Mouse (Mus musculus) intestine, postnatal 0 days (tissue): Measurements from ENCODE around the gene Gm13276. TPM values are rescaled to one million over a fixed set of nuclear protein-coding genes. Genes with fewer than 3 reads are reported as not detected.
"Not testable (repeated sequence)": the region's sequence is repeated elsewhere in the genome, so short reads cannot be mapped to it uniquely, and the experiment has no call there.

ENCODE experiments used
- ATAC-seq: fragments of 200-750 bp; cut with Nextera tagmentation; 2 replicates; pipeline ENCODE4 v1.8.0; 2017; ENCODE audit warnings: mild to moderate bottlenecking, moderate TSS enrichment, moderate library complexity
- H3K27ac ChIP-seq: fragments of 300-500 bp; sonication (generic); 2 replicates; pipeline ENCODE4 v1.5.1; 2014; ENCODE audit warnings: mild to moderate bottlenecking, low read depth, low read length, moderate library complexity
- H3K27me3 ChIP-seq: fragments of 300-500 bp; sonication (generic); replicated peaks from 2 replicates; pipeline ENCODE4 v1.6.1; 2014; ENCODE audit warnings: low read length, mixed read lengths; ENCODE audit not compliant: control insufficient read depth, insufficient read depth
- H3K36me3 ChIP-seq: fragments of 300-500 bp; sonication (generic); 2 replicates; pipeline ENCODE4 v1.6.1; 2014; ENCODE audit warnings: mild to moderate bottlenecking, moderate library complexity; ENCODE audit not compliant: control insufficient read depth, insufficient read depth
- H3K4me1 ChIP-seq: fragments of 300-500 bp; sonication (generic); replicated peaks from 2 replicates; pipeline ENCODE4 v1.6.1; 2014; ENCODE audit warnings: antibody characterized with exemption, low read length, mixed read lengths; ENCODE audit not compliant: control insufficient read depth, insufficient read depth
- H3K4me2 ChIP-seq: fragments of 300-500 bp; sonication (generic); replicated peaks from 2 replicates; pipeline ENCODE4 v1.6.1; 2014; ENCODE audit warnings: low read depth, mild to moderate bottlenecking, moderate library complexity
- H3K4me3 ChIP-seq: fragments of 300-500 bp; sonication (generic); 2 replicates; pipeline ENCODE4 v1.5.1; 2014; ENCODE audit warnings: low read depth, low read length
- H3K9ac ChIP-seq: fragments of 300-500 bp; sonication (generic); 2 replicates; pipeline ENCODE4 v1.6.1; 2014; ENCODE audit warnings: mild to moderate bottlenecking, low read depth, low read length
- H3K9me3 ChIP-seq: fragments of 300-500 bp; sonication (generic); 2 replicates; pipeline ENCODE4 v1.6.1; 2016; ENCODE audit warnings: mixed run types; ENCODE audit not compliant: control insufficient read depth
- CTCF ChIP-seq: sonication (generic); IDR thresholded peaks from 2 replicates; pipeline ENCODE4 v1.5.1; 2016; ENCODE audit warnings: low read depth, mild to moderate bottlenecking, control low read depth, antibody characterized with exemption, moderate library complexity
- WGBS: fragments of 180-500 bp; shearing (Covaris S2); extraction: QIAGEN DNeasy Blood & Tissue Kit; methylation state at CpG from one replicate; pipeline ENCODE4 v1.1.7; 2014; 5-methylcytosine and 5-hydroxymethylcytosine counted together
- polyA plus RNA-seq: library from polyadenylated mRNA; unstranded; fragments of >200 nt; fragmentation: Nextera tagmentation; extraction: Ambion mirVana; gene quantifications from 2 replicates; pipeline ENCODE4 v1.2.1, GENCODE M21; 2015

The Gm13276 gene
- polyA plus RNA-seq, 1 experiment from 2014 or later, result not detected

DNA sequence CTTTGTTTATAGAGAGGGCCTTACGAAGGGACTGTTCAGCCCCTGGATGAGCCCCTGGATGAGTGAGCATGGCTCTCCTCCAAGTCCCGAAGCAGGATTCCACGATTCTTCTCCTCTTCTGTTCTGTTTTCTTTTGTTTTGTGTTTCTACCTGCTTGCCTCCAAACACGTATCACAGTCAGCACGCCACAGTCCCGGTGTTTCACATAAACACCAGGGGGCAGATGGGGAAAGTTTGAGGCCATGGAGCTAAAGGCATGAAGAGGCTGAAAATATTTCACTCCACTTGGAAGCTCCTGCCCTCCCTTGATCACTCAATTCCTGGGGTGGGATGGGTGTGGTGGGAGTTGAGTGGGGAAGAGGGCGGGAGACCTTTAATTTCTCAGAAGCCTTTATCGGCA lies 23.7 kb upstream of the Gm13276 start:
- WGBS, result 68% methylated on average over 6 of the region's 8 CpGs
- H3K27ac ChIP-seq, H3K36me3 ChIP-seq, H3K9ac ChIP-seq, H3K4me3 ChIP-seq, H3K4me2 ChIP-seq, ATAC-seq, H3K4me1 ChIP-seq, H3K27me3 ChIP-seq, H3K9me3 ChIP-seq: not testable (repeated sequence)
- TF ChIP-seq CTCF, result 0 out of 2 replicates have a peak, but pooled peaks have one; percentile 3

DNA sequence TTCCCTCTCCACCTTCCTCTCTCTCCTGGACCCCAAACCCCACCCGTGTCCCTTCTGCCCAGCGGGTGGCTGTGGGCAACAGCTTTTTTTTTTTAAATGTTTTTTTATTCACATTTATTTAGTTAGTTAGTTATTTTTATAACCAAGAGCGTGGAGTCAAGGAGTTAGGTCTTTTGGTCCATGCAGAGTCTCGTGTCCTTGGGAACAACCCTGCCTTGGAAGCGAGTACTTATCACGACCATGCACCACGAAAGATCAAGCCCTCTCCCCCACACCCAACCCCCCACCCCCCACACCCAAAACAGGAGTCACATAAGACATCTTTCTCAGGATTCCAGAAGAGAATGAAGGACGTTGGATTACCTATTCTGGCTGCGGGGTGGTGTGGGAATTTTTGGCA lies 23.2 kb upstream of the Gm13276 start:
- not testable (repeated sequence) for H3K36me3 ChIP-seq, H3K27ac ChIP-seq, H3K27me3 ChIP-seq, H3K9me3 ChIP-seq, H3K9ac ChIP-seq, H3K4me3 ChIP-seq, ATAC-seq, H3K4me1 ChIP-seq, H3K4me2 ChIP-seq
- WGBS, result 63% methylated on average over 8 of the region's 9 CpGs

GRCm38 (mm10) chr4:88763384-88764018 lies 22.0 kb upstream of the Gm13276 start:
- H3K9ac ChIP-seq, H3K27me3 ChIP-seq, ATAC-seq, H3K36me3 ChIP-seq, H3K9me3 ChIP-seq, H3K4me1 ChIP-seq, H3K27ac ChIP-seq: not testable (repeated sequence)
- Histone ChIP-seq H3K4me3 (peak overlapping the region; percentile 23; the same call in 1 of the 2 replicates), H3K4me2 (peak overlapping the region; percentile 57)
- 2% methylated on average over 25 of the region's 42 CpGs for WGBS
- peak; percentile 75 for TF ChIP-seq CTCF

GRCm38 (mm10) chr4:88773534-88773933 lies 12.0 kb upstream of the Gm13276 start, which contains the start of gene Gm13290:
Gm13290 (plus strand) TSS chr4:88773834.
- H3K4me3 ChIP-seq, H3K36me3 ChIP-seq, H3K9ac ChIP-seq, H3K4me1 ChIP-seq, H3K9me3 ChIP-seq, H3K27me3 ChIP-seq, ATAC-seq, H3K27ac ChIP-seq, H3K4me2 ChIP-seq: not testable (repeated sequence)
- WGBS, result no CpG with 5 or more reads among the region's 32 CpGs

- not testable (repeated sequence) for H3K9me3 ChIP-seq, H3K27ac ChIP-seq, H3K9ac ChIP-seq, H3K4me2 ChIP-seq, ATAC-seq, H3K4me3 ChIP-seq, H3K27me3 ChIP-seq, H3K4me1 ChIP-seq, H3K36me3 ChIP-seq
- WGBS, result no CpG with 5 or more reads among the region's 29 CpGs
Measured at GRCm38 (mm10) chr4:88776622-88777021, 8.9 kb upstream of the Gm13276 start, which contains the start of gene Gm13289. Gm13289 (plus strand) TSS chr4:88776922.

- no CpG with 5 or more reads among the region's 29 CpGs for WGBS
- not testable (repeated sequence) for H3K9ac ChIP-seq, H3K27me3 ChIP-seq, ATAC-seq, H3K36me3 ChIP-seq, H3K4me1 ChIP-seq, H3K9me3 ChIP-seq, H3K4me3 ChIP-seq, H3K4me2 ChIP-seq, H3K27ac ChIP-seq
Measured at GRCm38 (mm10) chr4:88779550-88779949, 6.0 kb upstream of the Gm13276 start, which contains the start of gene Gm13272. Gm13272 (plus strand) TSS chr4:88779850.

- H3K4me3 ChIP-seq, H3K36me3 ChIP-seq, H3K9ac ChIP-seq, H3K27ac ChIP-seq, H3K27me3 ChIP-seq, H3K4me1 ChIP-seq, H3K4me2 ChIP-seq, ATAC-seq, H3K9me3 ChIP-seq: not testable (repeated sequence)
- WGBS, result 46% methylated on average over 15 of the region's 18 CpGs
Measured at GRCm38 (mm10) chr4:88780320-88780719, 5.2 kb upstream of the Gm13276 start.

DNA sequence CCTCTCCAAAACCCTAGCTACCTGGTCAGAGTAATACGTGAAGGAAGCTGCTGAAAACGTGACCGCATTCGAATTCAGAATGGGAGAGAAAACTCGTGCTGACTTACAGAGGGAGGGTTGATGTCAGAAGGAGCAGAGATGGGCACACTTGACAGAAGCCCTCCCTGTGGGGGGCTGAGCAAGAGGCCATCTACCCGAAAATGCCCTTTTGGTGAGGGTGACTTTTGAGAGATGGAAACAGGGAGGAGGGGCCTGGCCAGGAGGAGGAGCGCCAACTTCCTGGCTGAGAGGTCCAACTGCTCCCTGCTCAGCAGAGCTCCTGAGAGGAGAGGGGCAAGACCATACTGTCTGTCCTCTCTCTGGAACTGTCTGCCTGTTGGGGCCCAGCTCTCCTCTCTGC lies 3.7 kb upstream of the Gm13276 start, which contains the start of gene Ifnz:
Gene Ifnz, plus strand, starts transcription at position 301 of the 400 bp plus-strand sequence.
- H3K27me3 ChIP-seq, ATAC-seq, H3K27ac ChIP-seq, H3K9ac ChIP-seq, H3K36me3 ChIP-seq, H3K4me3 ChIP-seq, H3K4me1 ChIP-seq, H3K9me3 ChIP-seq: not testable (repeated sequence)
- 24% methylated on average over 4 of the region's 7 CpGs for WGBS
- H3K4me2 ChIP-seq, result peak within 1 kb of the TSS; percentile 51
